Mouse (Mus musculus) adrenal gland, adult 18-20 months (tissue): ENCODE results near the gene Kcnh4. TPM values are rescaled to one million over a fixed set of nuclear protein-coding genes. Genes with fewer than 3 reads are reported as not detected.

Experiments used
- DNase-seq, 2 experiments: peaks; one replicate each; pipeline ENCODE4 v3.0.0; 2021 to 2022; ENCODE audit warnings: low spot score in 2 of 2
- total RNA-seq, 2 experiments: library from RNA; stranded (reverse); gene quantifications; 1 replicate in 1 of 2; 2 replicates in 1 of 2; pipeline ENCODE4 v1.2.3; 2021

Gene Kcnh4
- total RNA-seq, 2 experiments from 2014 or later, result 0.10 to 0.16 TPM

GRCm38 (mm10) chr11:100735954-100736745 is 23.6 kb downstream of the Kcnh4 start:
- no peak for DNase-seq

GRCm38 (mm10) chr11:100735134-100735865 is 24.4 kb downstream of the Kcnh4 start:
- DNase-seq, result no peak

- DNase-seq, result no peak
Measured at GRCm38 (mm10) chr11:100730477-100731205, 29.1 kb downstream of the Kcnh4 start.

- DNase-seq, result no peak
Measured at GRCm38 (mm10) chr11:100729976-100730375, 29.8 kb downstream of the Kcnh4 start.

- no peak for DNase-seq
Measured at GRCm38 (mm10) chr11:100728601-100729000, 31.1 kb downstream of the Kcnh4 start.

GRCm38 (mm10) chr11:100727201-100727600 is 32.5 kb downstream of the Kcnh4 start:
- DNase-seq, result no peak

GRCm38 (mm10) chr11:100724919-100725512 is 34.7 kb downstream of the Kcnh4 start:
- DNase-seq, result no peak

- no peak for DNase-seq
Measured at GRCm38 (mm10) chr11:100722493-100723028, 37.2 kb downstream of the Kcnh4 start.

- no peak for DNase-seq
Measured at GRCm38 (mm10) chr11:100721776-100722492, 37.8 kb downstream of the Kcnh4 start.

GRCm38 (mm10) chr11:100721254-100721653 is 38.5 kb downstream of the Kcnh4 start:
- no peak for DNase-seq

GRCm38 (mm10) chr11:100720345-100720744 is 39.4 kb downstream of the Kcnh4 start:
- DNase-seq, result no peak

- DNase-seq, result no peak
Measured at GRCm38 (mm10) chr11:100719893-100720292, 39.8 kb downstream of the Kcnh4 start.

- no peak for DNase-seq
Measured at GRCm38 (mm10) chr11:100719312-100719711, 40.4 kb downstream of the Kcnh4 start.

- no peak for DNase-seq
Measured at GRCm38 (mm10) chr11:100718866-100719265, 40.9 kb downstream of the Kcnh4 start.

- no peak for DNase-seq
Measured at GRCm38 (mm10) chr11:100718462-100718861, 41.3 kb downstream of the Kcnh4 start.

- DNase-seq, result no peak
Measured at GRCm38 (mm10) chr11:100716649-100717048, 43.1 kb downstream of the Kcnh4 start.

GRCm38 (mm10) chr11:100714948-100715347 is 44.8 kb downstream of the Kcnh4 start:
- no peak for DNase-seq

GRCm38 (mm10) chr11:100714534-100714915 is 45.2 kb downstream of the Kcnh4 start:
- DNase-seq, result peak; percentile 76 to 86

- DNase-seq, result peak; percentile 68 to 71
Measured at GRCm38 (mm10) chr11:100713735-100714533, 45.8 kb downstream of the Kcnh4 start, which contains the start of gene Hspb9. Hspb9 (plus strand) TSS chr11:100713850.
